Mouse (Mus musculus): ENCODE measurements around the gene Cdk5r2. TPM values are rescaled to one million over a fixed set of nuclear protein-coding genes. Genes with fewer than 3 reads are reported as not detected.

The Cdk5r2 gene
- total RNA-seq, 2 experiments from 2014 or later: 0.12 to 0.18 TPM

- DNase-seq (ENCODE audit: low spot score in 2 of 2): no peak
Observed at GRCm38 (mm10) chr1:74851001-74851775, 3.5 kb upstream of the Cdk5r2 start.

DNA sequence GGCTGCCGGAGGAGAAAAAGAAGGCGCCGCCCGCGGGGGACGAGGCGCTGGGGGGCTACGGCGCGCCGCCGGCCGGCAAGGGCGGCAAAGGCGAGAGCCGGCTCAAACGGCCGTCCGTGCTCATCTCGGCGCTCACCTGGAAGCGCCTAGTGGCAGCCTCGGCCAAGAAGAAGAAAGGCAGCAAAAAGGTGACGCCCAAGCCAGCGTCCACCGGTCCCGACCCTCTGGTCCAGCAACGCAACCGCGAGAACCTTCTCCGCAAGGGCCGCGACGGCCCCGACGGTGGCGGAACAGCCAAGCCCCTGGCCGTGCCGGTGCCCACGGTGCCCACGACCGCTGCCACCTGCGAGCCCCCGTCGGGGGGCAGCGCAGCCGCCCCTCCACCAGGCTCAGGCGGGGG lies 422 bp downstream of the Cdk5r2 start:
- peak in 1 of 2 experiments; percentile 15 for DNase-seq (ENCODE audit: low spot score in 2 of 2)

DNA sequence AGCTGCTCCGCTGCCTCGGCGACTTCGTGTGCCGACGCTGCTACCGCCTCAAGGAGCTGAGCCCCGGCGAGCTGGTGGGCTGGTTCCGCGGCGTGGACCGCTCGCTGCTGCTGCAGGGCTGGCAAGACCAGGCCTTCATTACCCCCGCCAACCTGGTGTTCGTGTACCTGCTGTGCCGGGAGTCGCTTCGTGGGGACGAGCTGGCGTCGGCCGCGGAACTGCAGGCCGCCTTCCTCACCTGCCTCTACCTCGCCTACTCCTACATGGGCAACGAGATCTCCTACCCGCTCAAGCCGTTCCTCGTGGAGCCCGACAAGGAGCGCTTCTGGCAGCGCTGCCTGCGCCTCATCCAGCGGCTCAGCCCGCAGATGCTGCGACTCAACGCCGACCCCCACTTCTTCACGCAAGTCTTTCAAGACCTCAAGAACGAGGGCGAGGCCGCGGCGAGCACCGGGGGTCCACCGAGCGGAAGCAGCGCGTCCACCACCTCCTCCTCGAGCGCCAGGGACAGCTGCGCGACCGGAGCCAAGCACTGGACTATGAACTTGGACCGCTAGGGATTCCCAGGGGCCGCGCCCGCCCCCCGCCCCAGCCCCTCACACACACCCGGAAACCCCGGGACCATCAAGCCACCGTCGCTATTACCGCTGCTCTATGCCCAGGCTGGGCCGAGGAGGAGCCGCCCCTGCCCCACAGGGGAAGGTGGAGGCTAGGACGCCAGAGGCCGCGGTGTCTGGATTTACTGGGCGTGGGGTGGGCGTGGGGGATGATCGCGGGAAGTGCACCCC lies 1.1 kb downstream of the Cdk5r2 start:
- peak in 1 of 2 experiments; percentile 17 for DNase-seq (ENCODE audit: low spot score in 2 of 2)

- DNase-seq (ENCODE audit: low spot score in 2 of 2): no peak
Observed at GRCm38 (mm10) chr1:74856439-74856720, 1.6 kb downstream of the Cdk5r2 start.

- no peak for DNase-seq (ENCODE audit: low spot score in 2 of 2)
Observed at GRCm38 (mm10) chr1:74856791-74857190, 2.1 kb downstream of the Cdk5r2 start.

- DNase-seq (ENCODE audit: low spot score in 2 of 2): no peak
Observed at GRCm38 (mm10) chr1:74857201-74857600, 2.5 kb downstream of the Cdk5r2 start.

- no peak for DNase-seq (ENCODE audit: low spot score in 2 of 2)
Observed at GRCm38 (mm10) chr1:74857677-74858076, 2.9 kb downstream of the Cdk5r2 start.

DNA sequence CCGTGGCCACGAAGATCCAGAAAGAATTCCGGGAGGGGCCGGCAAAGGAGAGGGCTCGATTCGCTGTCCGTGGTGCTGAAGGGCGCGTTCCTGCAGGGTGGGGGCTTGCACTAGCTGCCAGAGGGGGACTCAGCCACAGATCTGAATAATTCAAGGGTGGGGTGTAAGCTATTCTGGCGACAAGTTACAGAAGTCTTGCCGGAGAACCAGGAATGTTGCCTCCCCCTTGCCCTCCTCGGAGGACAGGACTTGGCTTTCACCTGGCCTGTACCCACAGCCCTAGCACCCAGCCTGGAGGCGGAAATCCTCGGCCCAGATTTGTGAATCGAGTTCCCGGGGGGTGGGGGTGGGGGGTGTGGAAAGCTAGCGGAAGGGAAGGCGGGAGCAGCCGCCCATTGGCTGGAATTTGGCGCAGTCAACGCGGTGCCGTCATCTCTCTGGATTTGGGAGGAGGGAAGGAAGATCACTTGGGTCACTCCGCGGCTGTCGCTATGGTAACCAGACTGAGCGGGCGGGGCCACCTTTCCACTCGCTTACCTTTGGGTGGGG lies 3.5 kb downstream of the Cdk5r2 start:
- DNase-seq (ENCODE audit: low spot score in 2 of 2): peak; percentile 47 to 61

DNA sequence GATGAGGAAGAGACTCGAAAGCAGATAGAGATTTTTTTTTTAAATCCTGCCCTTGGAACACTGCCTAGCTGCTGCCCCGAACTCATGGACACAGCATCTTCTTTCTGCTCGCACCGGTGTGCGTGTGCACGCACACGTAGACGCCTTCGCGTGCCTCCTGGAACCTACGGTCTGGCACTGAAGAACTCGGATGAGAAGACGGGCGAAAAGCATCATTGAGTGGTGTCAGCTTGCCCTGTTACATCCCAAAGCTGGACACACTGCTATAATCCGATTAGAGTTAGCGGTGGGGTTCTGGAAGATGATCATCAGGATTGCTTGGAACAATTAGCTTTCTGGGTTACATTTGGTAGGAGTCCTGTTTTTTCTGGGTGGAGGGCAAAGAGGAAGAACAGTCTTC lies 4.1 kb downstream of the Cdk5r2 start:
- DNase-seq (ENCODE audit: low spot score in 2 of 2): no peak

GRCm38 (mm10) chr1:74859223-74859984 lies 4.7 kb downstream of the Cdk5r2 start:
- no peak for DNase-seq (ENCODE audit: low spot score in 2 of 2)

- DNase-seq (ENCODE audit: low spot score in 2 of 2): no peak
Observed at GRCm38 (mm10) chr1:74861783-74862182, 7.0 kb downstream of the Cdk5r2 start.

GRCm38 (mm10) chr1:74872218-74872617 lies 17.5 kb downstream of the Cdk5r2 start:
- no peak for DNase-seq (ENCODE audit: low spot score in 2 of 2)

- DNase-seq (ENCODE audit: low spot score in 2 of 2): no peak
Observed at GRCm38 (mm10) chr1:74877199-74877598, 22.5 kb downstream of the Cdk5r2 start.

DNA sequence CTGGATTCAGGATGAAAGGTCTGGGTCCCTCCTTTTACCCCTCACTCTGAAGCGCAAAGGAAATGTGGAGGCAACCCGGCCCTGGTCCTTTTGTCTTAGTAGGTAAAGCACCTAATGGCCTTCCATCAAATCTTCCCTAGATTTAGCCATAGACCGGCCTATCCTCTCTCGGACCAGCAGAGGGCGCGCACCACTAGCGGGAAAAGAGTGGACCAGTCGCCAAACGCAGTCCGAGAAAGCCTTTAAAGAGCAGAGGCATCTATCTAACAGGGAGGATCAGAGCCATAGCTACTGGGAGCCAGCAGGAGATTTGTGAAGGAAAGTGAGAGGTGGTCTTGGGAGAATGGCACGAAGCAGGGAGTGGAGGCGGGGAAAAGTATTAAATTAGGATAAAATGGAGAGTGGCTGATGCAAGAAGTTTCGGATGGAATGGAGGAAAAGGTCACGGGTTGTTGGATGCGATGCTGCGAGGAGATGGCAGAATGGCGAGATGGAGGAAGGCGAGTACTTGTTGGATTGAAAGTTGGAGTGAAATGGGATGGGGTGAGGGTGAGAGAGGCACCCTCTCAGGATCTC lies 26.1 kb downstream of the Cdk5r2 start:
- DNase-seq (ENCODE audit: low spot score in 2 of 2): peak in 1 of 2 experiments; percentile 68

DNA sequence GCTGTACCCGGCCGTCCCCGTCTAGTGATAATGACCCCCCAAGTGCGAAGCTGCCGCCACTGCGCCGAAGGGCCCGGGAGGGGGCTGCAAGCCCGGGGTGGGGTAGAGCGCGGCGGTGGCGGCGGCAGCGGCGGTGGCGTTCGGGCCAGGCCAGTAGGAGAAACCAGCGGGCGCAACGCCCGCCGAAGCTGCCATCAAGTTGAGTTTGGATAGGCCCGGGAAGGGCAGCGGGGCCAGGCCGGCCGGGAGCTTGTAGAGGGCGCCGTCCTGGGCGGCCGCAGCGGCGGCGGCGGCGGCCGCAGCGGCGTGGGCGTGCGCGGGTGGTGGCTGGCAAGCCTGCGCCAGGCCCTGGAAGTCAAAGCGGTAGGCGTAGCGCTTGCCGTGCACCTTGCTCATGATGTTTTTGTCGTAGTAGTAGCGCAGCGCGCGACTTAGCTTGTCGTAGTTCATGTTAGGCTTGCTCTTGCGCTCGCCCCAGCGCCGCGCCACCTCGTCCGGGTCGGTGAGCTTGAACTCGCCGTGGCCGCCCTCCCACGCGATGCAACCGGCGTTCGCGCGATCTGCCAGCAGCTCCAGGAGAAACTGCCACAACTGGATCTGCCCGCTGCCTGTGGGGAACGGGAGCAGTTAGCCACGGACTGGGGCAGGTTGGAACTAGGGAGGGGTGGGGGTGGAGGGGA lies 27.5 kb downstream of the Cdk5r2 start:
- no peak for DNase-seq (ENCODE audit: low spot score in 2 of 2)

DNA sequence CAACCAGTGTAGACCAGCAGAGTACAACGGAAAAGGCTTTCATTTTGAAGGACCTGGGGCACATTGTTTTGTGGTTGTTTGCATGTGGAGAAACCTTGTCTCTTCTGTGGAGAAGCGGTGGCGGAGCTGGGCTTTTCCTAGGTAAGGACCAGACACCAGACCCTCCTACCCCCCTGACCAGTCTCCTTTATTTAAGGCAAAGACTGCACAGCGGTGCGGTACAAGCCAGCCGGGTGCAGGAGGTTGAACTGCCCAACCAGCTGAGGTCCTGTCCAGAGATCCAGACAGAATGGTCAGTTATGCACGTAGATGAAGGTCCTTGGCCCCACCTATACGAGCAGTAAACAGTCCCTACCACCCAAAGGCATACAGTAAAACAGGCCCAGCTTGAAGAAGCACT lies 28.1 kb downstream of the Cdk5r2 start:
- no peak for DNase-seq (ENCODE audit: low spot score in 2 of 2)

- DNase-seq (ENCODE audit: low spot score in 2 of 2): no peak
Observed at GRCm38 (mm10) chr1:74883441-74883840, 28.7 kb downstream of the Cdk5r2 start.

DNA sequence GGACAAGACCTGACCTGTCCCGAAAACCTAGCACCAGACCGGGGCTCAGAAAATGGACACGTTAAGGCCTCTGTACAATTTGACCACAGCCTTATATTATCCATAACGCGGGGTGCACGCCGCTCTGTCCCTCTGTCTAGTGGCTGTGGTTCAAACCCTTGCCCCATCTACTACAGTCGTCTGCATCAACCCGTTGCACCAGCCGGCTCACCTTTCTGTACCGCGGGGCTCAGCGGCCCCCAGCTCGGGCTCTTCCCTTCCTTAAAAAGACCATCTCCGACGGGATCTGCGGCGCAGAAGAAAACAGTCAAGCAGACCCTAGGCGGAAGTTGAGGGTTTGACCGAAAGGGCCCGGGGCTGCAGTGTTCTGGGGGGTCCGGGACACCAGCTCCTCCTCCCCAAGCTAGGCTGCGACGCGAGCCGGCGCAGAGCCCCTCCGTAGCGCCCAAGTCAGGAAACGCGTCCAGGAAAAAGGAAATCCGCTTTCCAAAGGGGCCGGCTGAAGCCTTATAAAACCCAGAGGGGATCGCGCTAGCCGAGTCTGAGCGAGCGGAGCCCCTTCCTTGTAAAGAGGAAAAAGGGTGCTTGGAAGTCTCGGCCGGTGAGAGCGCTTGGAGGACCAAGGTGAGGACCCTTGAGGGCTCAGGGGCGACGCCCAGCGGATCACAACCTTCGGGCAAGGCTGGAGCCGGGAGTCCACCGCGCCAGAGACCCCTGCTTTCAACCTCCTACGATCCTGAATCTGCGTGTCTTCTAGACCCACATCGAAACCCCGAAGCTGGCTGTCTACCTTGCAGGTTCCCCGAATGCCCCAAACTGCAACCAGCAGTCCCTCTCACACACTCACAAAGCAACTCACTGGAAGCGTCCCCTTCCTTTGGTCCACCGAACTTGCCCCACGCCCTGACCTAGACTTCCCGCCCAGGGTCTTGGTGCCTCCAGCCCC lies 29.7 kb downstream of the Cdk5r2 start:
- DNase-seq (ENCODE audit: low spot score in 2 of 2): no peak

- DNase-seq (ENCODE audit: low spot score in 2 of 2): no peak
Observed at GRCm38 (mm10) chr1:74885369-74886042, 30.8 kb downstream of the Cdk5r2 start, which contains the start of gene Fev. Gene Fev (minus strand): TSS chr1:74885419.
